In genomic region chr11:119086144-119086971, GRCm38 (mm10) we compare ENCODE assay signal across 8 mouse cellular contexts. TPM values are rescaled to one million over a fixed set of nuclear protein-coding genes. Genes with fewer than 3 reads are reported as not detected.
DNase-seq lines count a peak whose midpoint lies in the region; ATAC-seq and TF ChIP-seq lines count a peak whose summit lies in the region.

TSS of gene Cbx4 (minus strand) at chr11:119086221.

- peak within 1 kb of the TSS; percentile 84 for H3K4me2 ChIP-seq in forebrain, embryonic 11.5 days (ENCODE audit: low read depth, low read length, severe bottlenecking)
- H3K4me2 ChIP-seq in heart, embryonic 16.5 days (ENCODE audit: low read depth, low read length) = peak within 1 kb of the TSS; percentile 77
- H3K4me2 ChIP-seq in liver, embryonic 15.5 days = peak within 1 kb of the TSS; percentile 76
- peak within 1 kb of the TSS; percentile 70 for H3K4me2 ChIP-seq in neural tube, embryonic 12.5 days (replicated peaks)

- no peaks in the 10 kb centered on the region for H3K36me3 ChIP-seq in forebrain, embryonic 11.5 days (ENCODE audit: control insufficient read depth, insufficient read depth, low read length)
- peaks cover 7% of the 10 kb centered on the region for H3K36me3 ChIP-seq in heart, embryonic 16.5 days (ENCODE audit: control insufficient read depth, insufficient read depth)
- H3K36me3 ChIP-seq in liver, embryonic 15.5 days (replicated peaks) = no peaks in the 10 kb centered on the region; the same call in 1 of the 2 replicates
- peaks cover 2% of the 10 kb centered on the region for H3K36me3 ChIP-seq in neural tube, embryonic 12.5 days
- H3K36me3 ChIP-seq in testis, adult 2 months (ENCODE audit: control insufficient read depth, insufficient read depth, low read length) = no peaks in the 10 kb centered on the region

- H3K9ac ChIP-seq in forebrain, embryonic 11.5 days (ENCODE audit: low read length) = peak within 1 kb of the TSS; percentile 86
- peak within 1 kb of the TSS; percentile 98 for H3K9ac ChIP-seq in heart, embryonic 16.5 days (ENCODE audit: low read length)
- H3K9ac ChIP-seq in liver, embryonic 15.5 days = peak within 1 kb of the TSS; percentile 63
- H3K9ac ChIP-seq in neural tube, embryonic 12.5 days = peak within 1 kb of the TSS; percentile 96

- H3K27me3 ChIP-seq in forebrain, embryonic 11.5 days (ENCODE audit: control insufficient read depth, insufficient read depth, low read length) = peaks cover 73% of the 10 kb centered on the region
- peaks cover 18% of the 10 kb centered on the region for H3K27me3 ChIP-seq in heart, embryonic 16.5 days (ENCODE audit: control insufficient read depth, insufficient read depth, low read length)
- H3K27me3 ChIP-seq in liver, embryonic 15.5 days = peaks cover 88% of the 10 kb centered on the region
- H3K27me3 ChIP-seq in neural tube, embryonic 12.5 days (replicated peaks) = peaks cover 79% of the 10 kb centered on the region
- peaks cover 2% of the 10 kb centered on the region; the same call in 1 of the 2 replicates for H3K27me3 ChIP-seq in testis, adult 2 months (ENCODE audit: control insufficient read depth, insufficient read depth, low read length)

- peak; percentile 88 for ATAC-seq in forebrain, embryonic 11.5 days (replicated peaks; ENCODE audit: low FRiP score)
- ATAC-seq in heart, embryonic 16.5 days (replicated peaks; ENCODE audit: extremely low read depth, insufficient read depth, low FRiP score) = peak; percentile 89
- ATAC-seq in liver, embryonic 15.5 days (ENCODE audit: insufficient read depth) = peak; percentile 79
- peak; percentile 86 for ATAC-seq in neural tube, embryonic 12.5 days (ENCODE audit: low FRiP score, low read depth)

- WGBS in forebrain, embryonic 11.5 days = under 1% methylated on average over 60 of the region's 67 CpGs
- under 1% methylated on average over 62 of the region's 67 CpGs for WGBS in heart, embryonic 16.5 days
- WGBS in liver, embryonic 15.5 days (ENCODE audit: insufficient replicate concordance) = under 1% methylated on average over 67 of the region's 67 CpGs
- 1% methylated on average over 62 of the region's 67 CpGs for WGBS in neural tube, embryonic 12.5 days

- peak within 1 kb of the TSS; percentile 98 for H3K4me3 ChIP-seq in brown adipose tissue, adult 24 weeks (ENCODE audit: insufficient read depth, low read depth, low read length)
- H3K4me3 ChIP-seq in forebrain, embryonic 11.5 days (ENCODE audit: low read depth, low read length) = peak within 1 kb of the TSS; percentile 79
- peak within 1 kb of the TSS; percentile 87 for H3K4me3 ChIP-seq in heart, embryonic 16.5 days (ENCODE audit: low read length)
- H3K4me3 ChIP-seq in liver, embryonic 15.5 days (replicated peaks) = peak within 1 kb of the TSS; percentile 68
- H3K4me3 ChIP-seq in neural tube, embryonic 12.5 days = peak within 1 kb of the TSS; percentile 79
- peak within 1 kb of the TSS; percentile 86 for H3K4me3 ChIP-seq in testis, adult 2 months (ENCODE audit: control insufficient read depth, low read depth, low read length)

- H3K9me3 ChIP-seq in forebrain, embryonic 11.5 days (ENCODE audit: control insufficient read depth, low read length) = no peaks in the 10 kb centered on the region
- no peaks in the 10 kb centered on the region for H3K9me3 ChIP-seq in heart, embryonic 16.5 days (replicated peaks; ENCODE audit: control insufficient read depth, low read length)
- no peaks in the 10 kb centered on the region for H3K9me3 ChIP-seq in liver, embryonic 15.5 days (replicated peaks)
- no peaks in the 10 kb centered on the region for H3K9me3 ChIP-seq in neural tube, embryonic 12.5 days

- peaks cover 13% of the 10 kb centered on the region for H3K4me1 ChIP-seq in brown adipose tissue, adult 24 weeks (ENCODE audit: control insufficient read depth, insufficient read depth, insufficient read length, low read length)
- peaks cover 55% of the 10 kb centered on the region for H3K4me1 ChIP-seq in forebrain, embryonic 11.5 days (replicated peaks; ENCODE audit: control insufficient read depth, insufficient read depth, low read length)
- H3K4me1 ChIP-seq in heart, embryonic 16.5 days (ENCODE audit: control insufficient read depth, insufficient read depth, low read length) = peaks cover 57% of the 10 kb centered on the region
- H3K4me1 ChIP-seq in liver, embryonic 15.5 days (replicated peaks) = peaks cover 73% of the 10 kb centered on the region
- H3K4me1 ChIP-seq in neural tube, embryonic 12.5 days = peaks cover 64% of the 10 kb centered on the region
- peaks cover 67% of the 10 kb centered on the region for H3K4me1 ChIP-seq in testis, adult 2 months (ENCODE audit: control insufficient read depth, insufficient read depth, low read length)

- peak; percentile 70 to 71 for DNase-seq in CD8-positive naive resting alpha-beta T cell, adult 2 months (ENCODE audit: low read depth in 2 of 2, low spot score in 2 of 2)
- peak; percentile 98 for DNase-seq in forebrain, embryonic 11.5 days (ENCODE audit: low spot score)
- DNase-seq in kidney, postnatal 36 days = peak; percentile 96

- TF ChIP-seq POLR2A in testis, adult 2 months (IDR thresholded peaks at IDR 0.05; ENCODE audit: control insufficient read depth, low read depth, low read length) = peak; percentile 70

- TF ChIP-seq CTCF in testis, adult 2 months (IDR thresholded peaks at IDR 0.05; ENCODE audit: control insufficient read depth, insufficient read depth, insufficient replicate concordance, low read depth, low read length) = no peak

- peak within 1 kb of the TSS; percentile 77 for H3K27ac ChIP-seq in brown adipose tissue, adult 24 weeks (replicated peaks; ENCODE audit: low read depth, low read length)
- peak within 1 kb of the TSS; percentile 97 for H3K27ac ChIP-seq in forebrain, embryonic 11.5 days (ENCODE audit: low read depth, low read length)
- peak within 1 kb of the TSS; percentile 99 for H3K27ac ChIP-seq in heart, embryonic 16.5 days (ENCODE audit: low read length)
- peak within 1 kb of the TSS; percentile 82 for H3K27ac ChIP-seq in liver, embryonic 15.5 days (replicated peaks)
- H3K27ac ChIP-seq in neural tube, embryonic 12.5 days = peak within 1 kb of the TSS; percentile 98
- peak within 1 kb of the TSS; percentile 73 for H3K27ac ChIP-seq in testis, adult 2 months (ENCODE audit: control insufficient read depth, insufficient read depth, low read depth, low read length)

RNA-seq across cellular contexts. Expression of gene Cbx4, which starts in this region (rescaled TPM):
- 37.3 and 37.4 TPM in 2 replicates for polyA plus RNA-seq in brown adipose tissue, adult 24 weeks (2012; ENCODE audit: insufficient read depth, insufficient read length, missing spikeins)
- polyA plus RNA-seq in forebrain, embryonic 11.5 days (2014; fragmentation: Nextera tagmentation; extraction: Ambion mirVana) = 6.4 and 7.0 TPM in 2 replicates
- 11.5 and 12.6 TPM in 2 replicates for polyA plus RNA-seq in heart, embryonic 16.5 days (2015; fragmentation: Nextera tagmentation; extraction: Ambion mirVana)
- 2.8 and 2.9 TPM in 2 replicates for polyA plus RNA-seq in liver, embryonic 15.5 days (2015; fragmentation: Nextera tagmentation; extraction: Ambion mirVana)
- 12.5 and 12.7 TPM in 2 replicates for polyA plus RNA-seq in neural tube, embryonic 12.5 days (2016; fragmentation: Nextera tagmentation; extraction: Ambion mirVana)
- polyA plus RNA-seq in testis, adult 2 months (2012; rRNA removed) = 3.3 and 3.8 TPM in 2 replicates

Comparison
In these comparisons a context has a peak if more than half of its experiments do, and no peak if none do; other contexts are left out.
1. Peak in every context shown above with its lines: DNase-seq, ATAC-seq, H3K4me3 ChIP-seq and H3K27ac ChIP-seq.